Mouse (Mus musculus): Measurements from ENCODE around the gene Pgm2l1. TPM values are rescaled to one million over a fixed set of nuclear protein-coding genes. Genes with fewer than 3 reads are reported as not detected.

Pgm2l1 gene
- total and polyA plus RNA-seq, 3 experiments, result 21.6 to 22.6 (median 22.5) TPM

GRCm38 (mm10) chr7:100181614-100182013 lies 45.6 kb upstream of the Pgm2l1 start:
- DNase-seq (ENCODE audit: low spot score) (no peak), ATAC-seq (ENCODE audit: extremely low read depth, insufficient number of reproducible peaks, low FRiP score, poor library complexity, severe bottlenecking) (no peak)
- Histone ChIP-seq H3K4me1 (ENCODE audit: insufficient read depth, low read depth, low read length) (peaks cover 76% of the 10 kb centered on the region), H3K9me3 (replicated peaks) (no peaks in the 10 kb centered on the region), H3K4me3 (ENCODE audit: low read depth, low read length) (no peak overlapping the region), H3K27me3 (ENCODE audit: insufficient read depth, low read length) (no peaks in the 10 kb centered on the region), H3K36me3 (replicated peaks) (peaks cover 58% of the 10 kb centered on the region)
- TF ChIP-seq GATA1 (IDR thresholded peaks at IDR 0.05; ENCODE audit: borderline replicate concordance, low read length) (no peak), POLR2AphosphoS5 (IDR thresholded peaks at IDR 0.05; ENCODE audit: insufficient replicate concordance, low read depth, low read length) (no peak), GATA2 (IDR thresholded peaks at IDR 0.05; ENCODE audit: borderline replicate concordance, low read depth, low read length) (no peak), CTCF (IDR thresholded peaks at IDR 0.05; ENCODE audit: low read depth, low read length) (no peak), TAL1 (conservative IDR thresholded peaks at IDR 0.05; ENCODE audit: low read depth, low read length) (no peak)

- H3K4me1 ChIP-seq (ENCODE audit: insufficient read depth, low read depth, low read length), result peaks cover 68% of the 10 kb centered on the region
- TF ChIP-seq CTCF (IDR thresholded peaks at IDR 0.05; ENCODE audit: low read depth, low read length) (no peak), GATA1 (IDR thresholded peaks at IDR 0.05; ENCODE audit: borderline replicate concordance, low read length) (no peak), POLR2AphosphoS5 (IDR thresholded peaks at IDR 0.05; ENCODE audit: insufficient replicate concordance, low read depth, low read length) (no peak), GATA2 (IDR thresholded peaks at IDR 0.05; ENCODE audit: borderline replicate concordance, low read depth, low read length) (no peak), TAL1 (conservative IDR thresholded peaks at IDR 0.05; ENCODE audit: low read depth, low read length) (no peak)
Observed at GRCm38 (mm10) chr7:100182388-100182787, 44.8 kb upstream of the Pgm2l1 start.

GRCm38 (mm10) chr7:100187601-100188000 lies 39.6 kb upstream of the Pgm2l1 start:
- TF ChIP-seq CTCF (IDR thresholded peaks at IDR 0.05; ENCODE audit: low read depth, low read length) (0 out of 2 replicates have a peak, but pooled peaks have one; percentile 49), GATA2 (IDR thresholded peaks at IDR 0.05; ENCODE audit: borderline replicate concordance, low read depth, low read length) (no peak)
- DNase-seq (ENCODE audit: low spot score) (peak; percentile 35), ATAC-seq (ENCODE audit: extremely low read depth, insufficient number of reproducible peaks, low FRiP score, poor library complexity, severe bottlenecking) (no peak)
- peaks cover 16% of the 10 kb centered on the region for H3K4me1 ChIP-seq (ENCODE audit: insufficient read depth, low read depth, low read length)
- peaks cover 6% of the 10 kb centered on the region; the same call in 1 of the 2 replicates for H3K27me3 ChIP-seq (ENCODE audit: insufficient read depth, low read length)
- no peaks in the 10 kb centered on the region for H3K9me3 ChIP-seq (replicated peaks)
- peaks cover 36% of the 10 kb centered on the region for H3K36me3 ChIP-seq (replicated peaks)
- H3K4me3 ChIP-seq (ENCODE audit: low read depth, low read length), result no peak overlapping the region

More at GRCm38 (mm10) chr7:100182388-100182787, 44.8 kb upstream of the Pgm2l1 start:
- Histone ChIP-seq H3K36me3 (replicated peaks) (peaks cover 63% of the 10 kb centered on the region), H3K9me3 (replicated peaks) (no peaks in the 10 kb centered on the region), H3K27me3 (ENCODE audit: insufficient read depth, low read length) (no peaks in the 10 kb centered on the region), H3K4me3 (ENCODE audit: low read depth, low read length) (no peak overlapping the region)
- ATAC-seq (ENCODE audit: extremely low read depth, insufficient number of reproducible peaks, low FRiP score, poor library complexity, severe bottlenecking), result no peak
- no peak for DNase-seq (ENCODE audit: low spot score)

- no peaks in the 10 kb centered on the region for H3K9me3 ChIP-seq (replicated peaks)
- peaks cover 6% of the 10 kb centered on the region; the same call in 1 of the 2 replicates for H3K27me3 ChIP-seq (ENCODE audit: insufficient read depth, low read length)
- DNase-seq (ENCODE audit: low spot score) (no peak), ATAC-seq (ENCODE audit: extremely low read depth, insufficient number of reproducible peaks, low FRiP score, poor library complexity, severe bottlenecking) (no peak)
- peaks cover 4% of the 10 kb centered on the region; the same call in 1 of the 2 replicates for H3K4me1 ChIP-seq (ENCODE audit: insufficient read depth, low read depth, low read length)
- peaks cover 14% of the 10 kb centered on the region for H3K36me3 ChIP-seq (replicated peaks)
- no peak overlapping the region for H3K4me3 ChIP-seq (ENCODE audit: low read depth, low read length)
- TF ChIP-seq CTCF (IDR thresholded peaks at IDR 0.05; ENCODE audit: low read depth, low read length) (no peak), POLR2AphosphoS5 (IDR thresholded peaks at IDR 0.05; ENCODE audit: insufficient replicate concordance, low read depth, low read length) (no peak), GATA1 (IDR thresholded peaks at IDR 0.05; ENCODE audit: borderline replicate concordance, low read length) (no peak), GATA2 (IDR thresholded peaks at IDR 0.05; ENCODE audit: borderline replicate concordance, low read depth, low read length) (no peak)
Observed at GRCm38 (mm10) chr7:100190167-100190566, 37.0 kb upstream of the Pgm2l1 start.

- no peak overlapping the region for H3K4me3 ChIP-seq (ENCODE audit: low read depth, low read length)
- ATAC-seq (ENCODE audit: extremely low read depth, insufficient number of reproducible peaks, low FRiP score, poor library complexity, severe bottlenecking), result no peak
- DNase-seq (ENCODE audit: low spot score), result no peak
- TF ChIP-seq TAL1 (conservative IDR thresholded peaks at IDR 0.05; ENCODE audit: low read depth, low read length), result no peak
- no peak for TF ChIP-seq GATA2 (IDR thresholded peaks at IDR 0.05; ENCODE audit: borderline replicate concordance, low read depth, low read length)
- peak; percentile 61 for TF ChIP-seq CTCF (IDR thresholded peaks at IDR 0.05; ENCODE audit: low read depth, low read length)
- no peak for TF ChIP-seq GATA1 (IDR thresholded peaks at IDR 0.05; ENCODE audit: borderline replicate concordance, low read length)
- TF ChIP-seq POLR2AphosphoS5 (IDR thresholded peaks at IDR 0.05; ENCODE audit: insufficient replicate concordance, low read depth, low read length), result no peak
- H3K27me3 ChIP-seq (ENCODE audit: insufficient read depth, low read length), result peaks cover 6% of the 10 kb centered on the region; the same call in 1 of the 2 replicates
- peaks cover 12% of the 10 kb centered on the region for H3K36me3 ChIP-seq (replicated peaks)
- H3K4me1 ChIP-seq (ENCODE audit: insufficient read depth, low read depth, low read length), result peaks cover 4% of the 10 kb centered on the region; the same call in 1 of the 2 replicates
- H3K9me3 ChIP-seq (replicated peaks), result no peaks in the 10 kb centered on the region
Observed at GRCm38 (mm10) chr7:100190778-100191177, 36.4 kb upstream of the Pgm2l1 start.

- Histone ChIP-seq H3K9me3 (replicated peaks) (no peaks in the 10 kb centered on the region), H3K27me3 (ENCODE audit: insufficient read depth, low read length) (peaks cover 23% of the 10 kb centered on the region), H3K4me1 (ENCODE audit: insufficient read depth, low read depth, low read length) (peaks cover 9% of the 10 kb centered on the region; the same call in 1 of the 2 replicates), H3K36me3 (replicated peaks) (no peaks in the 10 kb centered on the region), H3K4me3 (ENCODE audit: low read depth, low read length) (no peak overlapping the region)
- TF ChIP-seq GATA1 (IDR thresholded peaks at IDR 0.05; ENCODE audit: borderline replicate concordance, low read length) (no peak), TAL1 (conservative IDR thresholded peaks at IDR 0.05; ENCODE audit: low read depth, low read length) (no peak), CTCF (IDR thresholded peaks at IDR 0.05; ENCODE audit: low read depth, low read length) (no peak), POLR2AphosphoS5 (IDR thresholded peaks at IDR 0.05; ENCODE audit: insufficient replicate concordance, low read depth, low read length) (no peak), GATA2 (IDR thresholded peaks at IDR 0.05; ENCODE audit: borderline replicate concordance, low read depth, low read length) (no peak)
- DNase-seq (ENCODE audit: low spot score), result no peak
- ATAC-seq (ENCODE audit: extremely low read depth, insufficient number of reproducible peaks, low FRiP score, poor library complexity, severe bottlenecking), result no peak
Observed at GRCm38 (mm10) chr7:100201191-100201590, 26.0 kb upstream of the Pgm2l1 start.
